Mouse (Mus musculus) megakaryocyte, embryonic 14.5 days (primary cell): ENCODE measurements at regions not wholly inside any gene's neighbourhood (a gene's known extent, or its start where the extent isn't known, plus 50 kb on each side); places are given as distances from the start of the nearest gene placed in this dataset.
"Not testable (repeated sequence)": the region's sequence is repeated elsewhere in the genome, so short reads cannot be mapped to it uniquely, and the experiment has no call there.

Source experiments
- FLI1 ChIP-seq: IDR thresholded peaks from 2 replicates; pipeline ENCODE4 v1.6.1; 2012; ENCODE audit warnings: low read length, inconsistent platforms, mixed read lengths
- GATA1 ChIP-seq: IDR thresholded peaks from 3 replicates; pipeline ENCODE4 v1.6.1; 2012; ENCODE audit warnings: mixed read lengths, low read length, inconsistent platforms, borderline replicate concordance

DNA sequence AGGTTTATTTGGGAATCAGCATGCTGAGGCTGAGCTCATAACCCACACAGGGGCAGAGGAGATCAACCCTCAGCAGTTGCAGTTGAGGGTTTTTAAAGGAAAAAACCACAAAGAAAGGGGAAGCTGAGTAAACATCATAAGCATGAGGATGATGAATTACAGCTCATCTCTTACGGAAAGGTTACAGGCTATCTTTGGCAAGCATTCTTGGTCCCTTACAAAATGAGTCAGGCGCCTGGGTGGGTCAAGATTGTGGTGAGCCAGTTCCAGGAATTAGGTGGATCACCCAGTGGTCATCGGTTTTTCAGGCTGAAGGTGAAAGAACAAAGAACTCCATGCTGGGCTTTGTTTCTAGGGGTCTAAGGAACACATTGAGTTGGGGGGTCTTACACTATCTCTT, 121.5 kb downstream of the Anxa5 start:
- not testable (repeated sequence) for TF ChIP-seq GATA1, FLI1
